Mouse (Mus musculus) heart, embryonic 14.5 days (tissue): Measurements from ENCODE around the gene Btbd35f27. TPM values are rescaled to one million over a fixed set of nuclear protein-coding genes. Genes with fewer than 3 reads are reported as not detected.
"Not testable (repeated sequence)": the region's sequence is repeated elsewhere in the genome, so short reads cannot be mapped to it uniquely, and the experiment has no call there.

Experiments used
- ATAC-seq: fragments of 200-750 bp; cut with Nextera tagmentation; 2 replicates; pipeline ENCODE4 v1.8.0; 2017; ENCODE audit warnings: low read depth, moderate TSS enrichment; ENCODE audit not compliant: insufficient number of reproducible peaks, insufficient read depth, low FRiP score
- H3K27ac ChIP-seq, 2 experiments: fragments of 200-500 bp in 1 of 2; fragments of 300-500 bp in 1 of 2; sonication (generic) in 1 of 2; replicated peaks in 1 of 2; 2 replicates each; pipeline ENCODE4 v1.5.1; 2012 to 2014; ENCODE audit warnings: low read depth in 2 of 2, low read length in 2 of 2, control low read depth in 1 of 2, mild to moderate bottlenecking in 1 of 2, mixed read lengths in 1 of 2; ENCODE audit not compliant: control insufficient read depth in 1 of 2, insufficient read depth in 1 of 2
- H3K27me3 ChIP-seq: fragments of 300-500 bp; sonication (generic); 2 replicates; pipeline ENCODE4 v1.6.1; 2014; ENCODE audit warnings: mild to moderate bottlenecking, low read length, control low read depth; ENCODE audit not compliant: control insufficient read depth, insufficient read depth
- H3K36me3 ChIP-seq: fragments of 300-500 bp; sonication (generic); 2 replicates; pipeline ENCODE4 v1.6.1; 2014; ENCODE audit warnings: mild to moderate bottlenecking, control low read depth, low read length, mixed read lengths; ENCODE audit not compliant: control insufficient read depth, insufficient read depth
- H3K4me1 ChIP-seq, 2 experiments: fragments of 200-500 bp in 1 of 2; fragments of 300-500 bp in 1 of 2; sonication (generic) in 1 of 2; 2 replicates each; pipeline ENCODE4 v1.6.1; 2012 to 2014; ENCODE audit warnings: low read length in 2 of 2, control low read depth in 1 of 2, mixed read lengths in 1 of 2; ENCODE audit not compliant: control insufficient read depth in 2 of 2, insufficient read depth in 2 of 2
- H3K4me2 ChIP-seq: fragments of 300-500 bp; sonication (generic); 2 replicates; pipeline ENCODE4 v1.6.1; 2014; ENCODE audit warnings: mild to moderate bottlenecking, low read length
- H3K4me3 ChIP-seq, 2 experiments: fragments of 200-500 bp in 1 of 2; fragments of 300-500 bp in 1 of 2; sonication (generic) in 1 of 2; 2 replicates each; pipeline ENCODE4 v1.5.1; 2012 to 2014; ENCODE audit warnings: low read length in 2 of 2, mild to moderate bottlenecking in 2 of 2, control low read depth in 1 of 2, low read depth in 1 of 2, moderate library complexity in 1 of 2; ENCODE audit not compliant: control insufficient read depth in 1 of 2, insufficient read depth in 1 of 2
- H3K9ac ChIP-seq: fragments of 300-500 bp; sonication (generic); 2 replicates; pipeline ENCODE4 v1.6.1; 2014; ENCODE audit warnings: mild to moderate bottlenecking, low read length
- H3K9me3 ChIP-seq: fragments of 300-500 bp; sonication (generic); 2 replicates; pipeline ENCODE4 v1.6.1; 2016; ENCODE audit warnings: low read length, control low read depth; ENCODE audit not compliant: control insufficient read depth
- WGBS: fragments of 180-500 bp; shearing (Covaris S2); extraction: QIAGEN DNeasy Blood & Tissue Kit; methylation state at CpG from one replicate; pipeline ENCODE4 v1.1.7; 2014; 5-methylcytosine and 5-hydroxymethylcytosine counted together
- polyA plus RNA-seq: library from polyadenylated mRNA; unstranded; fragments of >200 nt; fragmentation: Nextera tagmentation; extraction: Ambion mirVana; gene quantifications from 2 replicates; pipeline ENCODE4 v1.2.1, GENCODE M21; 2014

The Btbd35f27 gene
- not detected in 2 replicates for polyA plus RNA-seq

GRCm38 (mm10) chrX:4951835-4952234, at the start of gene Btbd35f27:
Btbd35f27 (plus strand) TSS chrX:4952135.
- H3K4me2 ChIP-seq, H3K36me3 ChIP-seq, H3K27ac ChIP-seq, H3K27me3 ChIP-seq, H3K4me3 ChIP-seq, H3K9me3 ChIP-seq, ATAC-seq, H3K4me1 ChIP-seq, H3K9ac ChIP-seq: not testable (repeated sequence)
- WGBS, result 86% methylated on average over 1 of the region's 3 CpGs

Other genes starting within 250 kb of the Btbd35f27 start
- gene Btbd35f4, start 151.6 kb upstream of the Btbd35f27 start, polyA plus RNA-seq, result not detected in 2 replicates